Mouse (Mus musculus): ENCODE results near the gene Lrrc1. TPM values are rescaled to one million over a fixed set of nuclear protein-coding genes. Genes with fewer than 3 reads are reported as not detected.

Lrrc1 gene
- polyA plus RNA-seq, 1 experiment from 2014 or later = 22.3 TPM

GRCm38 (mm10) chr9:77430413-77431087, 114.1 kb downstream of the Lrrc1 start:
- Histone ChIP-seq H3K9ac (ENCODE audit: low read depth, low read length) (no peak overlapping the region), H3K27me3 (replicated peaks; ENCODE audit: control insufficient read depth, insufficient read depth, low read length) (no peaks in the 10 kb centered on the region), H3K27ac (ENCODE audit: low read depth, low read length) (no peak overlapping the region), H3K36me3 (ENCODE audit: control insufficient read depth, insufficient read depth) (peaks cover 12% of the 10 kb centered on the region), H3K4me1 (replicated peaks; ENCODE audit: control insufficient read depth, insufficient read depth, low read length) (peaks cover 15% of the 10 kb centered on the region), H3K9me3 (ENCODE audit: control insufficient read depth) (no peaks in the 10 kb centered on the region), H3K4me2 (replicated peaks; ENCODE audit: low read depth) (no peak overlapping the region), H3K4me3 (ENCODE audit: low read depth, low read length) (no peak overlapping the region)
- 66% methylated on average over 9 of the region's 9 CpGs for WGBS
- no peak for ATAC-seq
- no peak for TF ChIP-seq CTCF (IDR thresholded peaks at IDR 0.05; ENCODE audit: low read depth)

GRCm38 (mm10) chr9:77429230-77430015, 115.2 kb downstream of the Lrrc1 start:
- peaks cover 15% of the 10 kb centered on the region for H3K4me1 ChIP-seq (replicated peaks; ENCODE audit: control insufficient read depth, insufficient read depth, low read length)
- TF ChIP-seq CTCF (IDR thresholded peaks at IDR 0.05; ENCODE audit: low read depth) = no peak
- no peaks in the 10 kb centered on the region for H3K9me3 ChIP-seq (ENCODE audit: control insufficient read depth)
- ATAC-seq = 0 out of 2 replicates have a peak, but pooled peaks have one; percentile 48
- no peaks in the 10 kb centered on the region for H3K27me3 ChIP-seq (replicated peaks; ENCODE audit: control insufficient read depth, insufficient read depth, low read length)
- no peak overlapping the region for H3K4me2 ChIP-seq (replicated peaks; ENCODE audit: low read depth)
- peaks cover 12% of the 10 kb centered on the region for H3K36me3 ChIP-seq (ENCODE audit: control insufficient read depth, insufficient read depth)
- 52% methylated on average over 11 of the region's 11 CpGs for WGBS
- no peak overlapping the region for H3K4me3 ChIP-seq (ENCODE audit: low read depth, low read length)
- H3K27ac ChIP-seq (ENCODE audit: low read depth, low read length) = no peak overlapping the region
- H3K9ac ChIP-seq (ENCODE audit: low read depth, low read length) = no peak overlapping the region

GRCm38 (mm10) chr9:77428748-77429140, 115.9 kb downstream of the Lrrc1 start:
- WGBS = 89% methylated on average over 8 of the region's 8 CpGs
- Histone ChIP-seq H3K36me3 (ENCODE audit: control insufficient read depth, insufficient read depth) (peaks cover 7% of the 10 kb centered on the region), H3K4me1 (replicated peaks; ENCODE audit: control insufficient read depth, insufficient read depth, low read length) (peaks cover 15% of the 10 kb centered on the region), H3K4me2 (replicated peaks; ENCODE audit: low read depth) (no peak overlapping the region), H3K27me3 (replicated peaks; ENCODE audit: control insufficient read depth, insufficient read depth, low read length) (no peaks in the 10 kb centered on the region), H3K27ac (ENCODE audit: low read depth, low read length) (no peak overlapping the region), H3K9ac (ENCODE audit: low read depth, low read length) (no peak overlapping the region; the same call in 1 of the 2 replicates), H3K4me3 (ENCODE audit: low read depth, low read length) (no peak overlapping the region), H3K9me3 (ENCODE audit: control insufficient read depth) (no peaks in the 10 kb centered on the region)
- ATAC-seq = no peak
- no peak for TF ChIP-seq CTCF (IDR thresholded peaks at IDR 0.05; ENCODE audit: low read depth)

- H3K36me3 ChIP-seq (ENCODE audit: control insufficient read depth, insufficient read depth) = peaks cover 7% of the 10 kb centered on the region
- H3K9me3 ChIP-seq (ENCODE audit: control insufficient read depth) = no peaks in the 10 kb centered on the region
- ATAC-seq = no peak
- 41% methylated on average over 14 of the region's 14 CpGs for WGBS
- H3K4me1 ChIP-seq (replicated peaks; ENCODE audit: control insufficient read depth, insufficient read depth, low read length) = peaks cover 15% of the 10 kb centered on the region
- H3K27ac ChIP-seq (ENCODE audit: low read depth, low read length) = no peak overlapping the region
- H3K4me3 ChIP-seq (ENCODE audit: low read depth, low read length) = no peak overlapping the region; the same call in 1 of the 2 replicates
- peak overlapping the region; percentile 55 for H3K4me2 ChIP-seq (replicated peaks; ENCODE audit: low read depth)
- no peak overlapping the region for H3K9ac ChIP-seq (ENCODE audit: low read depth, low read length)
- TF ChIP-seq CTCF (IDR thresholded peaks at IDR 0.05; ENCODE audit: low read depth) = no peak
- no peaks in the 10 kb centered on the region for H3K27me3 ChIP-seq (replicated peaks; ENCODE audit: control insufficient read depth, insufficient read depth, low read length)
Measured at GRCm38 (mm10) chr9:77428115-77428747, 116.4 kb downstream of the Lrrc1 start.

- peaks cover 7% of the 10 kb centered on the region for H3K36me3 ChIP-seq (ENCODE audit: control insufficient read depth, insufficient read depth)
- no peak overlapping the region for H3K27ac ChIP-seq (ENCODE audit: low read depth, low read length)
- H3K4me3 ChIP-seq (ENCODE audit: low read depth, low read length) = peak overlapping the region; percentile 5; the same call in 1 of the 2 replicates
- peak overlapping the region; percentile 55 for H3K4me2 ChIP-seq (replicated peaks; ENCODE audit: low read depth)
- 14% methylated on average over 23 of the region's 23 CpGs for WGBS
- no peak for TF ChIP-seq CTCF (IDR thresholded peaks at IDR 0.05; ENCODE audit: low read depth)
- ATAC-seq = peak; percentile 34; the same call in 1 of the 2 replicates
- H3K27me3 ChIP-seq (replicated peaks; ENCODE audit: control insufficient read depth, insufficient read depth, low read length) = no peaks in the 10 kb centered on the region
- H3K9me3 ChIP-seq (ENCODE audit: control insufficient read depth) = no peaks in the 10 kb centered on the region
- peaks cover 15% of the 10 kb centered on the region for H3K4me1 ChIP-seq (replicated peaks; ENCODE audit: control insufficient read depth, insufficient read depth, low read length)
- no peak overlapping the region for H3K9ac ChIP-seq (ENCODE audit: low read depth, low read length)
Measured at GRCm38 (mm10) chr9:77427292-77428114, 117.2 kb downstream of the Lrrc1 start.
